Mouse (Mus musculus): Measurements from ENCODE around the gene Gm10334.
"Not testable (repeated sequence)": the region's sequence is repeated elsewhere in the genome, so short reads cannot be mapped to it uniquely, and the experiment has no call there.

The Gm10334 gene

GRCm38 (mm10) chr6:41446045-41446444 is at the start of gene Gm10334:
Gene Gm10334, minus strand, starts transcription at chr6:41446145.
- not testable (repeated sequence) for DNase-seq

DNA sequence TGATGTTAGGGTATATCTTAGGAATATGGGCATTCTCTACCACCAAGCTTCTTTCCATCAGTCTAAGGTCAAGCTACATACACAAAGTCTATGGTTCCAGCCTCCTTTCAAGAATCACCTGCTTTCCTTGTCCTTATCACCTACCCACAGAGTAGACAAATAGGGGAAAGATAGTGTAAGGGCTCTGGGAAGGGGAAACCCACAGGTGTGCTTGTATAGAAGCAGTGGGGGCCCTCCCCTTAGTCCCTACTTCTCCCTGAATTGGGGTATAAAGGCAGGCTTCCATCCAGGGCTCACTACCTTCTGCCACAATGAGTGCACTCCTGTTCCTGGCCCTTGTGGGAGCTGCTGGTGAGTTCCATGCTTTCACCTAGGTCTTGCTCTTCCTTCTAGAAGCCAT is 12.7 kb upstream of the Gm10334 start, which contains the start of gene Prss1:
TSS of gene Prss1 (plus strand) at position 301 of the 400 bp plus-strand sequence.
- DNase-seq = not testable (repeated sequence)

- DNase-seq = not testable (repeated sequence)
Observed at GRCm38 (mm10) chr6:41442261-41442660, 3.7 kb downstream of the Gm10334 start.
